Mouse (Mus musculus): Measurements from ENCODE around the gene Ajuba. TPM values are rescaled to one million over a fixed set of nuclear protein-coding genes. Genes with fewer than 3 reads are reported as not detected.

Ajuba gene
- polyA plus RNA-seq, 1 experiment from 2014 or later: 72.2 TPM

- 79% methylated on average over 4 of the region's 4 CpGs for WGBS
- Histone ChIP-seq H3K4me2 (peak overlapping the region; percentile 85), H3K27me3 (no peaks in the 10 kb centered on the region), H3K36me3 (peaks cover 70% of the 10 kb centered on the region), H3K4me1 (replicated peaks) (peaks cover 30% of the 10 kb centered on the region), H3K9ac (replicated peaks) (no peak overlapping the region; the same call in 1 of the 2 replicates), H3K4me3 (replicated peaks) (0 out of 2 replicates have a peak overlapping the region, but pooled peaks have one; percentile 99), H3K9me3 (no peaks in the 10 kb centered on the region), H3K27ac (peak overlapping the region; percentile 76; the same call in 1 of the 2 replicates)
- no peak for ATAC-seq (ENCODE audit: insufficient number of reproducible peaks, insufficient read depth, low FRiP score, low TSS enrichment, low read depth)
Observed at GRCm38 (mm10) chr14:54572122-54572521, 5.2 kb downstream of the Ajuba start.

DNA sequence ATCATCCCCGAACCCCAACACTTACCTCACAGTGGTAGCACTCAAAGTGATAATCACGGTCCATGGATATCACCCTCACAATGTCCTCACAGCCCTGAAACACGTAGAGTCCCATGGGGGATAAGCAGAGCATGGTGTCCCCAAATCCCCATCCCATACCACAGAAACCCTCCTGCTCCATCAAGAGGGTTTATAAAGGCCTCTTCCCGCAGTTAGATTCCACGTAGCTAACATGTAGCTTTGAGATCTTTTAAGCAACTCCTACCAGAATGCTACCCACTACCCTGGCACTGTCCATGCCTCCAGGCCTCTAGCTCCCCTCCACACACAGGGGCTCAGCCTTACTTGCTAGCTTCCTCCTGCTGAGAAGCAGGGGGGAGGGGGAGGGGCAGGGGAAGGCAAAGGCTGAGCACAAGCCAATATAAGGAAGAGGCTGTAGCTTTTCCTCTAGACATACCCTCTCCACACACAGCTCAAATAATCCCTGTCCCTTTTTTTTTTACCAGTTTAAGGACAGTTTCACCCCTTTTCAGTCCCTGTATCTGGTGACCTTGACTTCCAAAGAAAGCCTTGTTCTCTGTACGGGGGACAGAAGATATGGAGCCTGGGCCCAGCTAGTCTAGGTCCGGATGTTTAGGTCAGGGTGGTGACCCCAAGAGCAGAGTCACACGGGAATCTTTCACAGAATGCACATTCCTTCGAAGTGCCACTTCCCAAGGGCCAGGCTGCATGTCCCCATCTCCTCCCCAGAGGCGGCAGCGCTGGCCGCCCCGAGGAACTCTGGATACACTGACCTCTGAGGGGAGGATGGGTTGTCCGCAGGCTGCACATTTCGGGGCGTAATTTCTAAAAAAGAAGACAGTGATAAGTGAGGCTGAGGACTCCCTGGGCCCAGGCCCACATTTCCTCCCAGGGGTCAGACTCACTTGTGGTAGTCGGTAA lies 7.6 kb downstream of the Ajuba start:
- peaks cover 27% of the 10 kb centered on the region for H3K4me1 ChIP-seq (replicated peaks)
- H3K9me3 ChIP-seq: no peaks in the 10 kb centered on the region
- 77% methylated on average over 17 of the region's 17 CpGs for WGBS
- H3K27me3 ChIP-seq: no peaks in the 10 kb centered on the region
- ATAC-seq (ENCODE audit: insufficient number of reproducible peaks, insufficient read depth, low FRiP score, low TSS enrichment, low read depth): no peak
- H3K36me3 ChIP-seq: peaks cover 83% of the 10 kb centered on the region
- H3K4me2 ChIP-seq: no peak overlapping the region
- H3K4me3 ChIP-seq (replicated peaks): no peak overlapping the region
- no peak overlapping the region for H3K9ac ChIP-seq (replicated peaks)
- H3K27ac ChIP-seq: peak overlapping the region; percentile 32; the same call in 1 of the 2 replicates

GRCm38 (mm10) chr14:54568694-54569414 lies 8.5 kb downstream of the Ajuba start:
- Histone ChIP-seq H3K4me1 (replicated peaks) (peaks cover 18% of the 10 kb centered on the region), H3K36me3 (peaks cover 76% of the 10 kb centered on the region), H3K4me3 (replicated peaks) (no peak overlapping the region), H3K27ac (no peak overlapping the region), H3K4me2 (no peak overlapping the region), H3K9ac (replicated peaks) (no peak overlapping the region), H3K27me3 (no peaks in the 10 kb centered on the region), H3K9me3 (no peaks in the 10 kb centered on the region)
- no peak for ATAC-seq (ENCODE audit: insufficient number of reproducible peaks, insufficient read depth, low FRiP score, low TSS enrichment, low read depth)
- 75% methylated on average over 15 of the region's 15 CpGs for WGBS

- H3K4me2 ChIP-seq: no peak overlapping the region
- H3K9me3 ChIP-seq: no peaks in the 10 kb centered on the region
- H3K9ac ChIP-seq (replicated peaks): no peak overlapping the region
- H3K27ac ChIP-seq: no peak overlapping the region
- ATAC-seq (ENCODE audit: insufficient number of reproducible peaks, insufficient read depth, low FRiP score, low TSS enrichment, low read depth): no peak
- no peaks in the 10 kb centered on the region for H3K4me1 ChIP-seq (replicated peaks)
- WGBS: 84% methylated on average over 14 of the region's 14 CpGs
- H3K27me3 ChIP-seq: no peaks in the 10 kb centered on the region
- H3K36me3 ChIP-seq: no peaks in the 10 kb centered on the region
- H3K4me3 ChIP-seq (replicated peaks): no peak overlapping the region
Observed at GRCm38 (mm10) chr14:54560527-54561242, 16.7 kb downstream of the Ajuba start.

- 83% methylated on average over 8 of the region's 8 CpGs for WGBS
- Histone ChIP-seq H3K4me2 (no peak overlapping the region), H3K4me3 (replicated peaks) (no peak overlapping the region), H3K36me3 (no peaks in the 10 kb centered on the region), H3K9me3 (no peaks in the 10 kb centered on the region), H3K27me3 (no peaks in the 10 kb centered on the region), H3K27ac (no peak overlapping the region), H3K9ac (replicated peaks) (no peak overlapping the region), H3K4me1 (replicated peaks) (peaks cover 7% of the 10 kb centered on the region)
- no peak for ATAC-seq (ENCODE audit: insufficient number of reproducible peaks, insufficient read depth, low FRiP score, low TSS enrichment, low read depth)
Observed at GRCm38 (mm10) chr14:54557330-54557729, 20.0 kb downstream of the Ajuba start.

DNA sequence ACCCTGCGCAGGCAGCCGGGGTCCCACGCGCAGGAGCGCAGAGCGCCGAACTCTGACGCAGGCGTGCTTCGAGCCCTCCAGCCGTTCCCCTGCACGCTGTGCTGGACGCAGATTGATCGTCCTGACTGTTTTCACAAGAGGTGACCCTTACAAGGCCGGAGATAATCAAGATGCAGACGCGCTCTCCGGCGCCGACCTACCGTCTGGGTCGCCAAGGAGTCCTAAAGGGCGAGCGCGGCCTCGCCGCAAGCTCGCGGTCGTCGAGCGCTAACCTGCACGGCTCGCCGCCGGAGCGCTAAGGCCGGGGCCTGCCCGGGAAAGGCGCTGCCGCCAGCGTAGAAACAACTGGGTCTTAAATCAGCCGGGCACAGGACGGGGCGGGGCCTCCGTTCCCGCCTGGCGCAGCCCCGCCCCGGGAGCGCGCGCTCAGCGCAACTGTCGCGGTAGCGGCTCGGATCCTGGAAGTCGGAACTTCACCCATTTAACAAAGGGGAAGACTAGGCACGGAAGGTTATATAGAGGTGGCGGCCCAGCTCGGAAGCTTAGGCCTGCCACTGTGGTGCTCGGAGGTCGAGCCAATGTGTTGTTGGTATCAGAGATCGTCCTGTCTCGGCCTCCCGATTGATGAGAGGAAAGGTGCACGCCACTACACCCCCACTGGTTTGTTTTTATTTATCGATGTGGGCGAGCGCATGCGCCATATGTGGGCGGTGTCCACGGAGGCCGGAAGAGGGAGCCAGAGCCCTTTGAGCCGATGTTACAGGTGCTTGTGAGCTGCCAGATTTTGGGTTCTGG lies 23.2 kb downstream of the Ajuba start, which contains the start of gene Haus4:
TSS of gene Haus4 (minus strand) at position 642 of the 795 bp plus-strand sequence.
- Histone ChIP-seq H3K4me1 (replicated peaks) (peaks cover 7% of the 10 kb centered on the region), H3K9ac (replicated peaks) (peak within 1 kb of the TSS; percentile 80), H3K27ac (peak within 1 kb of the TSS; percentile 92), H3K4me2 (peak within 1 kb of the TSS; percentile 72), H3K27me3 (no peaks in the 10 kb centered on the region), H3K36me3 (peaks cover 15% of the 10 kb centered on the region), H3K9me3 (no peaks in the 10 kb centered on the region; the same call in 1 of the 2 replicates), H3K4me3 (replicated peaks) (peak within 1 kb of the TSS; percentile 61)
- under 1% methylated on average over 76 of the region's 76 CpGs for WGBS
- peak; percentile 93 for ATAC-seq (ENCODE audit: insufficient number of reproducible peaks, insufficient read depth, low FRiP score, low TSS enrichment, low read depth)

DNA sequence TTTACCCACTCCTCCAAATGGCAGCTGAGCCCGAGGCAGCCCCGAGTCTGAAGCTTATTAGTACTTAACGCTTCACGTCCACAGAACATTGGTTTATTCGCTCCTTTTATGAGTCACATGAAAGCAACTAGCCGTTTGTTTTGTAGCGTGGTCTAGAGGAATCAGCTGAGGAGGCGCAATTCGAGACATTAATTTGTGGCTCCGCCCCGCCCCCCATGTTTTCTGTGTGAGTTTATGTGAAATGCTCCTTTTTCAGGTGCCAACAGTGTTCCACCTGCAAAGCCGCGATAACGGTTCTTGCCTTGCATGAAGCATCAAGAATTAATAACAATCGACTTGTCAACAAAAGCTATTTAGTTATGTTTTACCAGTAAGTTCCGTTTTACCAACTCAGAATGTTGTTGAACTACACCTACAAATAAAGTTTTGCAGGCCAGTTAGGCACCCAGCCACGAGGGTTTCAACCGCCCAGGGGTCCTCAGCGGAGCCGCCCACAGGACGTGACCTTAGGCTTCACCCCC lies 23.8 kb downstream of the Ajuba start:
- Histone ChIP-seq H3K9me3 (no peaks in the 10 kb centered on the region; the same call in 1 of the 2 replicates), H3K36me3 (peaks cover 22% of the 10 kb centered on the region), H3K4me1 (replicated peaks) (peaks cover 7% of the 10 kb centered on the region), H3K27me3 (no peaks in the 10 kb centered on the region), H3K27ac (peak overlapping the region; percentile 92), H3K9ac (replicated peaks) (peak overlapping the region; percentile 80), H3K4me2 (peak overlapping the region; percentile 72), H3K4me3 (replicated peaks) (peak overlapping the region; percentile 61)
- 2% methylated on average over 21 of the region's 21 CpGs for WGBS
- ATAC-seq (ENCODE audit: insufficient number of reproducible peaks, insufficient read depth, low FRiP score, low TSS enrichment, low read depth): no peak

DNA sequence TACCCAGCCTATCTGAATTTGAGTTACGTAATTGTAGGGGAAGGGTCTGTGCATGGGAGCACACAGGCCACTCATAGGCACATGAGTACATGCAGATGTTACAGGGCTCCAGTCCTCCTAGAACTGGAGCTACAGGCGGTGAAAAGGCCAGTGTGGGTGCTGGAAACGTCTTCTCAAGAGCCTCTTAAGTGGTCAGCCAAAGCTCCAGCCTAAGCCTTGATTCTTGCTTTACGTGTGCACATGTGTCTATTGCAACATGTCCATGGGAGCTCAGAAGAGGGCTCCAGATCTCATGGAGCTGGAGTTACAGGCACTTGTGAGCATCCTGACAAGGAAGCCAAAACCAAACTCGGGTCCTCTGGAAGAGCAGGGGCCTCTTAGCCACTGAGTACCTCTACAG lies 32.7 kb downstream of the Ajuba start:
- no peaks in the 10 kb centered on the region for H3K4me1 ChIP-seq (replicated peaks)
- no peaks in the 10 kb centered on the region; the same call in 1 of the 2 replicates for H3K9me3 ChIP-seq
- no peaks in the 10 kb centered on the region for H3K27me3 ChIP-seq
- H3K27ac ChIP-seq: no peak overlapping the region
- H3K36me3 ChIP-seq: peaks cover 86% of the 10 kb centered on the region
- H3K4me3 ChIP-seq (replicated peaks): no peak overlapping the region
- no peak overlapping the region for H3K9ac ChIP-seq (replicated peaks)
- 90% methylated on average over 5 of the region's 5 CpGs for WGBS
- H3K4me2 ChIP-seq: no peak overlapping the region
- no peak for ATAC-seq (ENCODE audit: insufficient number of reproducible peaks, insufficient read depth, low FRiP score, low TSS enrichment, low read depth)

GRCm38 (mm10) chr14:54540771-54541170 lies 36.6 kb downstream of the Ajuba start:
- 68% methylated on average over 11 of the region's 11 CpGs for WGBS
- H3K4me3 ChIP-seq (replicated peaks): no peak overlapping the region
- peaks cover 47% of the 10 kb centered on the region for H3K36me3 ChIP-seq

DNA sequence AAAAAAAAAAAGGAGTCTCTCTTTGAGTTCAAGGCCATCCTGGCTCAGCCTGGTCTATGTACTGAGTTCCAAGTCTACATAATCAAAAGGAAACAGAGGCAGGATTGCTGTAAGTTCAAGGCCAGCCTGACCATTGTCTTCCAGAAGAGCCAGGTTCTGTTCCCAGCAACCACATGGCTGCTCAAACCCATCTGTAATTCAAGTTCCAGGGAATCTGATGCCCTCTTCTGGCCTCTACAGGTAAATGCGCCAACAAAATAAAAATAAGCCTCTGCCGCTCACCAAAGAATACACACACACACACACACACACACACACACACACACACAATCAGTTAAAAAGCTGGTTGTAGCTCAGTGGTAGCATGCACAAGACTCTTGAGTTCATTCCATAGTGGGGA lies 38.8 kb downstream of the Ajuba start:
- no peak for ATAC-seq (ENCODE audit: insufficient number of reproducible peaks, insufficient read depth, low FRiP score, low TSS enrichment, low read depth)
- Histone ChIP-seq H3K27me3 (no peaks in the 10 kb centered on the region), H3K4me1 (replicated peaks) (no peaks in the 10 kb centered on the region), H3K27ac (no peak overlapping the region), H3K4me3 (replicated peaks) (no peak overlapping the region), H3K36me3 (peaks cover 27% of the 10 kb centered on the region), H3K4me2 (no peak overlapping the region), H3K9ac (replicated peaks) (no peak overlapping the region), H3K9me3 (no peaks in the 10 kb centered on the region)
- WGBS: 89% methylated on average over 2 of the region's 2 CpGs

More at GRCm38 (mm10) chr14:54540771-54541170, 36.6 kb downstream of the Ajuba start:
- Histone ChIP-seq H3K4me1 (replicated peaks) (no peaks in the 10 kb centered on the region), H3K9me3 (no peaks in the 10 kb centered on the region), H3K4me2 (no peak overlapping the region), H3K27ac (no peak overlapping the region), H3K27me3 (no peaks in the 10 kb centered on the region), H3K9ac (replicated peaks) (no peak overlapping the region)
- ATAC-seq (ENCODE audit: insufficient number of reproducible peaks, insufficient read depth, low FRiP score, low TSS enrichment, low read depth): no peak
